Mouse (Mus musculus): Measurements from ENCODE around the gene Asrgl1. TPM values are rescaled to one million over a fixed set of nuclear protein-coding genes. Genes with fewer than 3 reads are reported as not detected.

Gene Asrgl1
- total and polyA plus RNA-seq, 2 experiments = 1.7 to 7.6 TPM

- peak overlapping the region; percentile 21; the same call in 1 of the 2 replicates for H3K27ac ChIP-seq (replicated peaks; ENCODE audit: insufficient read depth, low read depth, low read length)
- TF ChIP-seq CTCF (IDR thresholded peaks at IDR 0.05; ENCODE audit: low read depth, low read length) (no peak), POLR2A (IDR thresholded peaks at IDR 0.05; ENCODE audit: extremely low read depth, insufficient read depth, low read length) (no peak)
Measured at GRCm38 (mm10) chr19:9079916-9080315, 55.5 kb downstream of the Asrgl1 start.

GRCm38 (mm10) chr19:9076982-9077660 is 58.3 kb downstream of the Asrgl1 start:
- Histone ChIP-seq H3K4me3 (ENCODE audit: insufficient read depth, low read depth, low read length) (no peak overlapping the region), H3K36me3 (ENCODE audit: control insufficient read depth, insufficient read depth, low read length) (no peaks in the 10 kb centered on the region), H3K27ac (replicated peaks; ENCODE audit: insufficient read depth, low read depth, low read length) (peak overlapping the region; percentile 64), H3K9ac (ENCODE audit: low read depth, low read length) (peak overlapping the region; percentile 30), H3K27me3 (ENCODE audit: control insufficient read depth, insufficient read depth, low read length) (no peaks in the 10 kb centered on the region), H3K4me1 (ENCODE audit: control insufficient read depth, insufficient read depth, low read length) (peaks cover 12% of the 10 kb centered on the region), H3K79me2 (ENCODE audit: control insufficient read depth, insufficient read depth, low read length) (no peaks in the 10 kb centered on the region)
- peak; percentile 82 for DNase-seq (ENCODE audit: extremely low read depth, low read depth, low spot score)
- WGBS = 43% methylated on average over 4 of the region's 4 CpGs
- TF ChIP-seq POLR2A (IDR thresholded peaks at IDR 0.05; ENCODE audit: extremely low read depth, insufficient read depth, low read length) (no peak), CTCF (IDR thresholded peaks at IDR 0.05; ENCODE audit: low read depth, low read length) (no peak)

More at GRCm38 (mm10) chr19:9079916-9080315, 55.5 kb downstream of the Asrgl1 start:
- H3K9ac ChIP-seq (ENCODE audit: low read depth, low read length) = no peak overlapping the region
- no peaks in the 10 kb centered on the region for H3K27me3 ChIP-seq (ENCODE audit: control insufficient read depth, insufficient read depth, low read length)
- no peaks in the 10 kb centered on the region for H3K36me3 ChIP-seq (ENCODE audit: control insufficient read depth, insufficient read depth, low read length)
- H3K4me3 ChIP-seq (ENCODE audit: insufficient read depth, low read depth, low read length) = no peak overlapping the region
- WGBS = 40% methylated on average over 7 of the region's 7 CpGs
- H3K4me1 ChIP-seq (ENCODE audit: control insufficient read depth, insufficient read depth, low read length) = peaks cover 9% of the 10 kb centered on the region; the same call in 1 of the 2 replicates
- H3K79me2 ChIP-seq (ENCODE audit: control insufficient read depth, insufficient read depth, low read length) = no peaks in the 10 kb centered on the region
- peak; percentile 69 for DNase-seq (ENCODE audit: extremely low read depth, low read depth, low spot score)

- DNase-seq (ENCODE audit: extremely low read depth, low read depth, low spot score) = no peak
- Histone ChIP-seq H3K27me3 (ENCODE audit: control insufficient read depth, insufficient read depth, low read length) (no peaks in the 10 kb centered on the region), H3K9ac (ENCODE audit: low read depth, low read length) (no peak overlapping the region), H3K79me2 (ENCODE audit: control insufficient read depth, insufficient read depth, low read length) (no peaks in the 10 kb centered on the region), H3K4me3 (ENCODE audit: insufficient read depth, low read depth, low read length) (no peak overlapping the region), H3K4me1 (ENCODE audit: control insufficient read depth, insufficient read depth, low read length) (peaks cover 12% of the 10 kb centered on the region), H3K36me3 (ENCODE audit: control insufficient read depth, insufficient read depth, low read length) (no peaks in the 10 kb centered on the region), H3K27ac (replicated peaks; ENCODE audit: insufficient read depth, low read depth, low read length) (no peak overlapping the region)
- TF ChIP-seq POLR2A (IDR thresholded peaks at IDR 0.05; ENCODE audit: extremely low read depth, insufficient read depth, low read length) (no peak), CTCF (IDR thresholded peaks at IDR 0.05; ENCODE audit: low read depth, low read length) (no peak)
- WGBS = 98% methylated on average over 3 of the region's 3 CpGs
Measured at GRCm38 (mm10) chr19:9076035-9076434, 59.4 kb downstream of the Asrgl1 start.

- no peak overlapping the region for H3K27ac ChIP-seq (replicated peaks; ENCODE audit: insufficient read depth, low read depth, low read length)
- no peak for DNase-seq (ENCODE audit: extremely low read depth, low read depth, low spot score)
- H3K27me3 ChIP-seq (ENCODE audit: control insufficient read depth, insufficient read depth, low read length) = no peaks in the 10 kb centered on the region
- no peaks in the 10 kb centered on the region for H3K79me2 ChIP-seq (ENCODE audit: control insufficient read depth, insufficient read depth, low read length)
- peaks cover 12% of the 10 kb centered on the region for H3K4me1 ChIP-seq (ENCODE audit: control insufficient read depth, insufficient read depth, low read length)
- no peak overlapping the region for H3K9ac ChIP-seq (ENCODE audit: low read depth, low read length)
- 98% methylated on average over 2 of the region's 2 CpGs for WGBS
- no peaks in the 10 kb centered on the region for H3K36me3 ChIP-seq (ENCODE audit: control insufficient read depth, insufficient read depth, low read length)
- TF ChIP-seq POLR2A (IDR thresholded peaks at IDR 0.05; ENCODE audit: extremely low read depth, insufficient read depth, low read length) = no peak
- H3K4me3 ChIP-seq (ENCODE audit: insufficient read depth, low read depth, low read length) = no peak overlapping the region
Measured at GRCm38 (mm10) chr19:9075558-9075957, 59.9 kb downstream of the Asrgl1 start.

GRCm38 (mm10) chr19:9074424-9074823 is 61.0 kb downstream of the Asrgl1 start:
- Histone ChIP-seq H3K27ac (replicated peaks; ENCODE audit: insufficient read depth, low read depth, low read length) (no peak overlapping the region), H3K36me3 (ENCODE audit: control insufficient read depth, insufficient read depth, low read length) (no peaks in the 10 kb centered on the region), H3K4me3 (ENCODE audit: insufficient read depth, low read depth, low read length) (no peak overlapping the region), H3K9ac (ENCODE audit: low read depth, low read length) (no peak overlapping the region), H3K27me3 (ENCODE audit: control insufficient read depth, insufficient read depth, low read length) (no peaks in the 10 kb centered on the region), H3K4me1 (ENCODE audit: control insufficient read depth, insufficient read depth, low read length) (peaks cover 12% of the 10 kb centered on the region), H3K79me2 (ENCODE audit: control insufficient read depth, insufficient read depth, low read length) (no peaks in the 10 kb centered on the region)
- no peak for DNase-seq (ENCODE audit: extremely low read depth, low read depth, low spot score)
- no peak for TF ChIP-seq CTCF (IDR thresholded peaks at IDR 0.05; ENCODE audit: low read depth, low read length)
- 84% methylated on average over 4 of the region's 4 CpGs for WGBS

- Histone ChIP-seq H3K27ac (replicated peaks; ENCODE audit: insufficient read depth, low read depth, low read length) (peak overlapping the region; percentile 50), H3K9ac (ENCODE audit: low read depth, low read length) (no peak overlapping the region)
- 78% methylated on average over 12 of the region's 12 CpGs for WGBS
Measured at GRCm38 (mm10) chr19:9073776-9074411, 61.5 kb downstream of the Asrgl1 start.

More at GRCm38 (mm10) chr19:9073776-9074411, 61.5 kb downstream of the Asrgl1 start:
- Histone ChIP-seq H3K4me1 (ENCODE audit: control insufficient read depth, insufficient read depth, low read length) (peaks cover 12% of the 10 kb centered on the region), H3K27me3 (ENCODE audit: control insufficient read depth, insufficient read depth, low read length) (no peaks in the 10 kb centered on the region), H3K36me3 (ENCODE audit: control insufficient read depth, insufficient read depth, low read length) (no peaks in the 10 kb centered on the region; the same call in 1 of the 2 replicates), H3K79me2 (ENCODE audit: control insufficient read depth, insufficient read depth, low read length) (no peaks in the 10 kb centered on the region), H3K4me3 (ENCODE audit: insufficient read depth, low read depth, low read length) (no peak overlapping the region)
- TF ChIP-seq CTCF (IDR thresholded peaks at IDR 0.05; ENCODE audit: low read depth, low read length) = no peak
- TF ChIP-seq POLR2A (IDR thresholded peaks at IDR 0.05; ENCODE audit: extremely low read depth, insufficient read depth, low read length) = no peak
- no peak for DNase-seq (ENCODE audit: extremely low read depth, low read depth, low spot score)

All from liver, adult 2 months (tissue).